Mouse (Mus musculus) kidney, adult 2 months (tissue): ENCODE data around the gene Lsm10.

Experiments
- CTCF ChIP-seq: fragments of 200-500 bp; conservative IDR thresholded peaks from 2 replicates; pipeline ENCODE4 v1.5.1; 2011; ENCODE audit warnings: low read depth, mild to moderate bottlenecking, control low read depth, low read length, moderate library complexity, mixed read lengths; ENCODE audit not compliant: insufficient read depth, insufficient read length
- POLR2A ChIP-seq: fragments of 200-500 bp; IDR thresholded peaks from one replicate; pipeline ENCODE4 v1.6.1; 2011; ENCODE audit warnings: low read depth, low read length, control low read depth

DNA sequence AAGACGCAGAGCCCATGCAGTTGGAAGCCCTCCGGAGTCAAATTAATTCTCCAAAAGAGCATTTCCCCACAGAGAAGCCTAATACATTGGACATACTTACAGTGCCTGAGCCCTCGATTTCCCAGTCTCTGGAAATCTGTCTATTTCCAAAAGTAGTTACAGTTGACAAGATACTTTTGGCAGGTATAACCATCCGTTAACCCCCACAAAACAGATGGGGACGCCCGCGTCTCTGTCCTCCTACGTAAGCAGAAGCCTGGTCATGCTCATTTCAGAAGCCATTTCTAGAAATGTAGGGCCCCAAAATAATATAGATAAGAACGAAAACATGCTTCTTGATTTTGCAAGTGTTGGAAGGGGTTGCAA lies 37.4 kb upstream of the Lsm10 start:
- TF ChIP-seq CTCF (no peak), POLR2A (no peak)
